9 mouse cellular contexts compared by ENCODE assay signal in the genomic region with DNA sequence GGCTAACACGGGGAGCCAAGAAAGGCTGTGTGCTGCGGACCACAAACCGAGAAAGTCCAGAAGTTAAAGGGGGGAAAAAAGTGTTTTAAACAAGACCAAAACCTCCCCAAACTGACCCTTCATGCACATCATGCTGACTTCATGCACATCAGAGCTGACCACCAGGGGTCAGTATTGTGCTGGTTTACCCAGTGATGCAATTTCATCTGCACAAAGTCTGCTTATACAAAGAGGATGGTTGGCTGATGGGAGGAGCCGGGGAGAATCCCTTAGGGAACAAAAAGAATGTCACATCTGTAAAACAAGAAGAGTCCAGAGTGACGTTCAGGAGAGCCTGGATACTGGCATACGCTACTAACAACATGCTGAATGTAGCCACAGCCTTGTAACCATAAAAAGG. TPM values are rescaled to one million over a fixed set of nuclear protein-coding genes. Genes with fewer than 3 reads are reported as not detected.
DNase-seq lines count a peak whose midpoint lies in the region; ATAC-seq and TF ChIP-seq lines count a peak whose summit lies in the region.
"Had no signal": no experiment of that assay in that cellular context is flagged by ENCODE, and none has a peak within 500 bp of the region (broad histone marks: within the 10 kb centered on the region; RNA-seq: fewer than 3 reads in every experiment).

No protein-coding gene starts in this region.

- no peak overlapping the region for H3K4me3 ChIP-seq in kidney, embryonic 15.5 days (replicated peaks)
- H3K4me3 ChIP-seq in intestine, embryonic 16.5 days (ENCODE audit: low read length), result no peak overlapping the region
- H3K4me3 ChIP-seq in limb, embryonic 11.5 days (ENCODE audit: low read depth, low read length), result no peak overlapping the region
- H3K4me3 ChIP-seq in stomach, postnatal 0 days (ENCODE audit: low read depth, low read length), result no peak overlapping the region
- H3K4me3 ChIP-seq: embryonic facial prominence, embryonic 15.5 days had no signal

- H3K36me3 ChIP-seq in kidney, embryonic 15.5 days, result no peaks in the 10 kb centered on the region
- H3K36me3 ChIP-seq in intestine, embryonic 16.5 days (ENCODE audit: control insufficient read depth, insufficient read depth, low read length), result no peaks in the 10 kb centered on the region
- H3K36me3 ChIP-seq in limb, embryonic 11.5 days (ENCODE audit: control insufficient read depth, insufficient read depth, low read length), result no peaks in the 10 kb centered on the region
- no peaks in the 10 kb centered on the region for H3K36me3 ChIP-seq in stomach, postnatal 0 days (ENCODE audit: control insufficient read depth, insufficient read depth, low read length)
- H3K36me3 ChIP-seq: embryonic facial prominence, embryonic 15.5 days had no signal

- WGBS in kidney, embryonic 15.5 days, result 34% methylated on average over 6 of the region's 6 CpGs
- 39% methylated on average over 6 of the region's 6 CpGs for WGBS in intestine, embryonic 16.5 days
- WGBS in limb, embryonic 11.5 days, result 36% methylated on average over 6 of the region's 6 CpGs
- 32% methylated on average over 6 of the region's 6 CpGs for WGBS in stomach, postnatal 0 days

- DNase-seq in kidney, adult 18-20 months, result peak; percentile 72
- DNase-seq in c-Kit-positive CD71-positive TER-119-positive erythroid progenitor cells, embryonic 14.5 days (ENCODE audit: low spot score), result peak; percentile 87
- DNase-seq in forelimb bud, embryonic 11.5 days (ENCODE audit: low read depth, low spot score), result peak; percentile 87
- peak; percentile 91 for DNase-seq in limb, embryonic 11.5 days (ENCODE audit: low spot score)
- DNase-seq in naive thymus-derived CD4-positive, alpha-beta T cell, adult 2 months (ENCODE audit: low read depth), result peak; percentile 90
- DNase-seq in stomach, postnatal 0 days (ENCODE audit: low spot score), result peak; percentile 77

- no peak for ATAC-seq in kidney, embryonic 15.5 days (replicated peaks; ENCODE audit: low FRiP score)
- peak; percentile 37; the same call in 1 of the 2 replicates for ATAC-seq in intestine, embryonic 16.5 days
- ATAC-seq in limb, embryonic 11.5 days (ENCODE audit: insufficient number of reproducible peaks, low FRiP score, low TSS enrichment, low read depth), result no peak
- ATAC-seq in stomach, postnatal 0 days (ENCODE audit: low FRiP score, low TSS enrichment), result no peak

- TF ChIP-seq CTCF in stomach, postnatal 0 days (IDR thresholded peaks at IDR 0.05; ENCODE audit: low read depth), result peak; percentile 90

- TF ChIP-seq EP300 in stomach, postnatal 0 days (optimal IDR thresholded peaks at IDR 0.05), result no peak

- no peak overlapping the region for H3K27ac ChIP-seq in kidney, embryonic 15.5 days
- H3K27ac ChIP-seq in intestine, embryonic 16.5 days (ENCODE audit: low read length), result no peak overlapping the region
- no peak overlapping the region for H3K27ac ChIP-seq in limb, embryonic 11.5 days (replicated peaks; ENCODE audit: low read depth, low read length)
- no peak overlapping the region for H3K27ac ChIP-seq in stomach, postnatal 0 days (replicated peaks)
- H3K27ac ChIP-seq: embryonic facial prominence, embryonic 15.5 days had no signal

- H3K4me2 ChIP-seq in kidney, embryonic 15.5 days, result no peak overlapping the region
- H3K4me2 ChIP-seq in intestine, embryonic 16.5 days (ENCODE audit: low read depth, low read length), result no peak overlapping the region
- H3K4me2 ChIP-seq in limb, embryonic 11.5 days (ENCODE audit: low read depth, severe bottlenecking), result no peak overlapping the region
- H3K4me2 ChIP-seq in stomach, postnatal 0 days (replicated peaks; ENCODE audit: low read depth), result no peak overlapping the region
- H3K4me2 ChIP-seq: embryonic facial prominence, embryonic 15.5 days had no signal

- H3K9me3 ChIP-seq in kidney, embryonic 15.5 days (replicated peaks), result no peaks in the 10 kb centered on the region
- H3K9me3 ChIP-seq in intestine, embryonic 16.5 days (ENCODE audit: control insufficient read depth, low read length), result no peaks in the 10 kb centered on the region
- H3K9me3 ChIP-seq in limb, embryonic 11.5 days (ENCODE audit: control insufficient read depth, low read length), result no peaks in the 10 kb centered on the region
- H3K9me3 ChIP-seq in stomach, postnatal 0 days (ENCODE audit: control insufficient read depth, low read length), result no peaks in the 10 kb centered on the region
- H3K9me3 ChIP-seq: embryonic facial prominence, embryonic 15.5 days had no signal

- H3K4me1 ChIP-seq in kidney, embryonic 15.5 days, result no peaks in the 10 kb centered on the region
- H3K4me1 ChIP-seq in intestine, embryonic 16.5 days (ENCODE audit: control insufficient read depth, insufficient read depth, low read length), result peaks cover 3% of the 10 kb centered on the region; the same call in 1 of the 2 replicates
- H3K4me1 ChIP-seq in limb, embryonic 11.5 days (ENCODE audit: control insufficient read depth, insufficient read depth, low read length), result no peaks in the 10 kb centered on the region
- no peaks in the 10 kb centered on the region for H3K4me1 ChIP-seq in stomach, postnatal 0 days (replicated peaks; ENCODE audit: control insufficient read depth, insufficient read depth)
- H3K4me1 ChIP-seq: embryonic facial prominence, embryonic 15.5 days had no signal

- H3K27me3 ChIP-seq in kidney, embryonic 15.5 days, result no peaks in the 10 kb centered on the region
- H3K27me3 ChIP-seq in intestine, embryonic 16.5 days (replicated peaks; ENCODE audit: control insufficient read depth, insufficient read depth, low read length), result no peaks in the 10 kb centered on the region
- H3K27me3 ChIP-seq in limb, embryonic 11.5 days (ENCODE audit: control insufficient read depth, insufficient read depth, low read length), result no peaks in the 10 kb centered on the region
- no peaks in the 10 kb centered on the region for H3K27me3 ChIP-seq in stomach, postnatal 0 days (ENCODE audit: control insufficient read depth, insufficient read depth, low read length)
- H3K27me3 ChIP-seq: embryonic facial prominence, embryonic 15.5 days had no signal

- H3K9ac ChIP-seq in kidney, embryonic 15.5 days, result no peak overlapping the region
- no peak overlapping the region for H3K9ac ChIP-seq in intestine, embryonic 16.5 days (ENCODE audit: low read depth, low read length)
- no peak overlapping the region for H3K9ac ChIP-seq in limb, embryonic 11.5 days (ENCODE audit: low read length)
- H3K9ac ChIP-seq in stomach, postnatal 0 days (ENCODE audit: low read length), result no peak overlapping the region
- H3K9ac ChIP-seq: embryonic facial prominence, embryonic 15.5 days had no signal

RNA-seq across cellular contexts. Expression of a gene that starts 10.8 kb away (rescaled TPM):
- 0.49 and 0.60 TPM in 2 replicates for polyA plus RNA-seq in kidney, embryonic 15.5 days (2015; fragmentation: Nextera tagmentation; extraction: Ambion mirVana)
- polyA plus RNA-seq in intestine, embryonic 16.5 days (2015; fragmentation: Nextera tagmentation; extraction: Ambion mirVana), result 4.0 and 5.8 TPM in 2 replicates
- polyA plus RNA-seq in limb, embryonic 11.5 days (2014; fragmentation: Nextera tagmentation; extraction: Ambion mirVana), result 0.16 and 0.31 TPM in 2 replicates
- polyA plus RNA-seq in stomach, postnatal 0 days (2015; fragmentation: Nextera tagmentation; extraction: Ambion mirVana), result 0.19 and 0.24 TPM in 2 replicates

RNA-seq across cellular contexts. Expression of a gene that starts 24.4 kb away (rescaled TPM):
- polyA plus RNA-seq in kidney, embryonic 15.5 days (2015; fragmentation: Nextera tagmentation; extraction: Ambion mirVana), result 0.13 and 0.29 TPM in 2 replicates
- 0.27 and 0.37 TPM in 2 replicates for polyA plus RNA-seq in intestine, embryonic 16.5 days (2015; fragmentation: Nextera tagmentation; extraction: Ambion mirVana)
- polyA plus RNA-seq in limb, embryonic 11.5 days (2014; fragmentation: Nextera tagmentation; extraction: Ambion mirVana), result 0.04 and 0.13 TPM in 2 replicates
- 0.10 TPM in 2 replicates for polyA plus RNA-seq in stomach, postnatal 0 days (2015; fragmentation: Nextera tagmentation; extraction: Ambion mirVana)

RNA-seq across cellular contexts. Expression of a gene that starts 27.3 kb away (rescaled TPM):
- not detected in 2 replicates for polyA plus RNA-seq in kidney, embryonic 15.5 days (2015; fragmentation: Nextera tagmentation; extraction: Ambion mirVana)
- 0.37 and 0.57 TPM in 2 replicates for polyA plus RNA-seq in intestine, embryonic 16.5 days (2015; fragmentation: Nextera tagmentation; extraction: Ambion mirVana)
- polyA plus RNA-seq in limb, embryonic 11.5 days (2014; fragmentation: Nextera tagmentation; extraction: Ambion mirVana), result not detected in 2 replicates
- 0.10 TPM in 1 of 2 replicates, not detected in the other for polyA plus RNA-seq in stomach, postnatal 0 days (2015; fragmentation: Nextera tagmentation; extraction: Ambion mirVana)
- polyA plus RNA-seq: embryonic facial prominence, embryonic 15.5 days had no signal

RNA-seq across cellular contexts. Expression of a gene that starts 41.1 kb away (rescaled TPM):
- 0.23 and 0.39 TPM in 2 replicates for polyA plus RNA-seq in kidney, embryonic 15.5 days (2015; fragmentation: Nextera tagmentation; extraction: Ambion mirVana)
- 0.44 and 0.59 TPM in 2 replicates for polyA plus RNA-seq in intestine, embryonic 16.5 days (2015; fragmentation: Nextera tagmentation; extraction: Ambion mirVana)
- 0.09 and 0.18 TPM in 2 replicates for polyA plus RNA-seq in limb, embryonic 11.5 days (2014; fragmentation: Nextera tagmentation; extraction: Ambion mirVana)
- 0.18 and 0.21 TPM in 2 replicates for polyA plus RNA-seq in stomach, postnatal 0 days (2015; fragmentation: Nextera tagmentation; extraction: Ambion mirVana)

RNA-seq across cellular contexts. Expression of a gene that starts 42.3 kb away (rescaled TPM):
- 0.05 and 0.08 TPM in 2 replicates for polyA plus RNA-seq in kidney, embryonic 15.5 days (2015; fragmentation: Nextera tagmentation; extraction: Ambion mirVana)
- polyA plus RNA-seq in intestine, embryonic 16.5 days (2015; fragmentation: Nextera tagmentation; extraction: Ambion mirVana), result 0.56 and 0.72 TPM in 2 replicates
- polyA plus RNA-seq in limb, embryonic 11.5 days (2014; fragmentation: Nextera tagmentation; extraction: Ambion mirVana), result 0.13 TPM in 1 of 2 replicates, not detected in the other
- 0.05 TPM in 1 of 2 replicates, not detected in the other for polyA plus RNA-seq in stomach, postnatal 0 days (2015; fragmentation: Nextera tagmentation; extraction: Ambion mirVana)
- polyA plus RNA-seq: embryonic facial prominence, embryonic 15.5 days had no signal
